Mouse (Mus musculus): ENCODE results near the gene Cep41.

Gene Cep41

GRCm38 (mm10) chr6:30710371-30711364 is 17.1 kb upstream of the Cep41 start:
- DNase-seq, result no peak

GRCm38 (mm10) chr6:30709115-30709514 is 15.6 kb upstream of the Cep41 start:
- DNase-seq, result no peak

- DNase-seq, result no peak
Measured at GRCm38 (mm10) chr6:30703977-30704602, 10.5 kb upstream of the Cep41 start.

GRCm38 (mm10) chr6:30703476-30703875 is 9.9 kb upstream of the Cep41 start:
- no peak for DNase-seq

GRCm38 (mm10) chr6:30702881-30703280 is 9.3 kb upstream of the Cep41 start:
- no peak for DNase-seq

- DNase-seq, result no peak
Measured at GRCm38 (mm10) chr6:30700182-30700581, 6.6 kb upstream of the Cep41 start.

- DNase-seq, result no peak
Measured at GRCm38 (mm10) chr6:30698036-30698435, 4.5 kb upstream of the Cep41 start.

- DNase-seq, result no peak
Measured at GRCm38 (mm10) chr6:30697464-30697863, 3.9 kb upstream of the Cep41 start.

GRCm38 (mm10) chr6:30695124-30695523 is 1.6 kb upstream of the Cep41 start:
- DNase-seq, result no peak

GRCm38 (mm10) chr6:30694209-30694608 is 660 bp upstream of the Cep41 start:
- no peak for DNase-seq

GRCm38 (mm10) chr6:30692826-30693225 is 723 bp downstream of the Cep41 start:
- DNase-seq, result no peak

GRCm38 (mm10) chr6:30687198-30687597 is 6.4 kb downstream of the Cep41 start:
- DNase-seq, result no peak

- no peak for DNase-seq
Measured at GRCm38 (mm10) chr6:30684570-30684969, 9.0 kb downstream of the Cep41 start.

GRCm38 (mm10) chr6:30681935-30682900 is 11.3 kb downstream of the Cep41 start:
- DNase-seq, result no peak

GRCm38 (mm10) chr6:30680442-30680841 is 13.1 kb downstream of the Cep41 start:
- no peak for DNase-seq

GRCm38 (mm10) chr6:30679567-30679966 is 14.0 kb downstream of the Cep41 start:
- DNase-seq, result no peak

- no peak for DNase-seq
Measured at GRCm38 (mm10) chr6:30678482-30678881, 15.1 kb downstream of the Cep41 start.

GRCm38 (mm10) chr6:30677591-30677990 is 16.0 kb downstream of the Cep41 start:
- DNase-seq, result no peak

- no peak for DNase-seq
Measured at GRCm38 (mm10) chr6:30676506-30676905, 17.0 kb downstream of the Cep41 start.

- no peak for DNase-seq
Measured at GRCm38 (mm10) chr6:30675281-30675771, 18.2 kb downstream of the Cep41 start.

GRCm38 (mm10) chr6:30674714-30675280 is 18.8 kb downstream of the Cep41 start:
- DNase-seq, result no peak
